Comparison of ENCODE assay signal across 7 mouse cellular contexts in the genomic region with DNA sequence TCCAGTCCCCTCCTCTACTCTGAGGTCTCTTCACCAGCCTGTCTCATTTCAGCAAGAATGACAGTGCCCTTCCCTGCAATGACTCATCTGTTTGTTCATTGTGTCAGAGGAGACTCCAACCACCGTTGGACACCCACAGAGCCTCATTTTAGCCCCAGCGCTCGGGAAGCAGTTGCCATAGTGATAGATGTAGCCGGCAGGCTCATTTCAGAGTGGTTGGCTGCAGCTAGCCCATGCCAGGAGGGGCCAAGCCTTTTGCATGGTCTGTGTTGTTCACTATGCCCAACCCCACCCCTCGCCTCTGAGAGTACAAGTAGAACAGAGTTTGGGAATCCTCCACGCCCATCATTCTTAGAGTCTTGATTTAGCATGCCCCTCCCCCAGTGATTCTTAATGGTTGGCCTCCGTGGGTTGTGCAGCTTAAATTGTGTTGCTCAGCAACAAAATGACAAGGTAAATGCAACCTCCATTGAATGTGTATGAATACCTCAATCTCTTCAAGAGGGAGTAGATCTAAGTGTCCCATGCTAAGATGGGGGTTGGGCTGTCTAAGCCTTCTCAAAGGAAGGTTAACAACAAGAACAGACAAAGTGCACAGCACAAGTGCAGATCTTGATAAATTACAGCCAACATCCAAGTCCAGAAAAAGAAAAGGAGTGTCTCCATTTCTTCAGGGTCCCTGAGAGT. TPM values are rescaled to one million over a fixed set of nuclear protein-coding genes. Genes with fewer than 3 reads are reported as not detected.
DNase-seq lines count a peak whose midpoint lies in the region; ATAC-seq lines count a peak whose summit lies in the region.

No protein-coding gene starts in this region.

- 19% methylated on average over 7 of the region's 7 CpGs for WGBS in embryonic facial prominence, embryonic 10.5 days
- 2% methylated on average over 7 of the region's 7 CpGs for WGBS in midbrain, embryonic 12.5 days

- no peaks in the 10 kb centered on the region for H3K36me3 ChIP-seq in embryonic facial prominence, embryonic 10.5 days (replicated peaks)
- no peaks in the 10 kb centered on the region for H3K36me3 ChIP-seq in midbrain, embryonic 12.5 days

- no peak overlapping the region for H3K4me3 ChIP-seq in embryonic facial prominence, embryonic 10.5 days
- H3K4me3 ChIP-seq in midbrain, embryonic 12.5 days, result no peak overlapping the region

- peak overlapping the region; percentile 26 for H3K27ac ChIP-seq in embryonic facial prominence, embryonic 10.5 days (replicated peaks)
- H3K27ac ChIP-seq in midbrain, embryonic 12.5 days (replicated peaks), result peak overlapping the region; percentile 57

- no peak overlapping the region for H3K9ac ChIP-seq in midbrain, embryonic 12.5 days (replicated peaks)

- H3K4me1 ChIP-seq in embryonic facial prominence, embryonic 10.5 days, result peaks cover 39% of the 10 kb centered on the region
- peaks cover 27% of the 10 kb centered on the region for H3K4me1 ChIP-seq in midbrain, embryonic 12.5 days

- peak; percentile 91 for ATAC-seq in midbrain, embryonic 12.5 days (ENCODE audit: low FRiP score, low read depth)

- peak; percentile 94 for DNase-seq in R1 (ENCODE audit: low read depth, low spot score)
- DNase-seq in embryonic facial prominence, embryonic 10.5 days (ENCODE audit: low spot score), result peak; percentile 53
- DNase-seq in layer of hippocampus, adult 18-20 months (ENCODE audit: low spot score in 2 of 2), result peak; percentile 51 to 71
- no peak for DNase-seq in gastrocnemius, postnatal 10 days
- DNase-seq in kidney, postnatal 10 days, result no peak
- DNase-seq in ovary, postnatal 14 days (ENCODE audit: low spot score), result no peak

- no peaks in the 10 kb centered on the region for H3K9me3 ChIP-seq in embryonic facial prominence, embryonic 10.5 days
- H3K9me3 ChIP-seq in midbrain, embryonic 12.5 days, result no peaks in the 10 kb centered on the region

- no peaks in the 10 kb centered on the region for H3K27me3 ChIP-seq in embryonic facial prominence, embryonic 10.5 days (replicated peaks; ENCODE audit: low read depth, poor library complexity, severe bottlenecking)
- no peaks in the 10 kb centered on the region for H3K27me3 ChIP-seq in midbrain, embryonic 12.5 days

- peak overlapping the region; percentile 19 for H3K4me2 ChIP-seq in midbrain, embryonic 12.5 days (replicated peaks)

RNA-seq across cellular contexts. Expression of a gene that starts 5.3 kb away (rescaled TPM):
- polyA plus RNA-seq in embryonic facial prominence, embryonic 10.5 days (2016; fragmentation: Nextera tagmentation; extraction: Ambion mirVana), result 38.9 and 39.8 TPM in 2 replicates
- total RNA-seq in layer of hippocampus, adult 18-20 months (2021), result 100 to 1,000 TPM; 189 to 191 TPM
- 72.3 and 80.5 TPM in 2 replicates for polyA plus RNA-seq in midbrain, embryonic 12.5 days (2016; fragmentation: Nextera tagmentation; extraction: Ambion mirVana)
- total RNA-seq in gastrocnemius, postnatal 10 days (2021), result 10 to 100 TPM; 69.4 to 75.0 TPM

RNA-seq across cellular contexts. Expression of a gene that starts 29.0 kb away (rescaled TPM):
- polyA plus RNA-seq in embryonic facial prominence, embryonic 10.5 days (2016; fragmentation: Nextera tagmentation; extraction: Ambion mirVana), result 2.3 and 2.5 TPM in 2 replicates
- 10 to 100 TPM; 14.3 to 17.7 TPM for total RNA-seq in layer of hippocampus, adult 18-20 months (2021)
- 1.3 and 2.4 TPM in 2 replicates for polyA plus RNA-seq in midbrain, embryonic 12.5 days (2016; fragmentation: Nextera tagmentation; extraction: Ambion mirVana)
- total RNA-seq in gastrocnemius, postnatal 10 days (2021), result 10 to 100 TPM; 48.0 to 51.9 TPM

Comparison
In these comparisons a context has a peak if more than half of its experiments do, and no peak if none do; other contexts are left out.
1. DNase-seq: peak in R1 (single experiment), embryonic facial prominence, embryonic 10.5 days (single experiment) and layer of hippocampus, adult 18-20 months (2 of 2); none in gastrocnemius, postnatal 10 days (single experiment), kidney, postnatal 10 days (single experiment) and ovary, postnatal 14 days (single experiment).